Mouse (Mus musculus) G1E (cell line): ENCODE measurements around the gene D230025D16Rik.

Experiments used
- CTCF ChIP-seq: IDR thresholded peaks from 2 replicates; pipeline ENCODE4 v1.5.1; 2012; ENCODE audit warnings: low read depth, low read length, inconsistent platforms, mixed read lengths
- GATA1 ChIP-seq: IDR thresholded peaks from 2 replicates; pipeline ENCODE4 v1.6.1; 2012; ENCODE audit warnings: borderline replicate concordance, low read length, inconsistent platforms, mixed read lengths
- POLR2AphosphoS5 ChIP-seq: IDR thresholded peaks from 2 replicates; pipeline ENCODE4 v1.6.1; 2012; ENCODE audit warnings: low read depth, low read length, inconsistent platforms; ENCODE audit not compliant: insufficient replicate concordance
- TAL1 ChIP-seq: conservative IDR thresholded peaks from 2 replicates; pipeline ENCODE4 v1.6.1; 2012; ENCODE audit warnings: low read depth, low read length, inconsistent platforms, mixed read lengths

DNA sequence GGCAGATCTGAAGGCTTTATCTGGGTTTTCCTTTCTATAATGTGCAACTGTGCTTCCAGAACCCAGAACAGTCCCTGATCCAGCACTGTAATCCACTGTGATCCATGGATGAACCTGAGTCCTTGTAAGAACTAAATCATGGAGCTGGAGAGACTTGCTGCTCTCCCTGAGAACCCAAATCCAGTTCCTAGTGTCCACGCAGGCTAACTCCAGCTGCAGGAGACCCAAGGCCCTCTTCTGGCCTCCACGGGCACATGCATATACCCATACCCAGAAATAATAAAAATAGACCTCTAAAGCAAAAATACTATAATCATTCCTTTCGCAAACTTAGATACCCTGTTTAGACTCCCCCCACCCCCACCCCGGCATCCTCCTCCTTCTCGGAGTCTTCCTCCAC is 63.3 kb downstream of the D230025D16Rik start:
- no peak for TF ChIP-seq CTCF
- no peak for TF ChIP-seq GATA1
- no peak for TF ChIP-seq POLR2AphosphoS5
- TF ChIP-seq TAL1, result no peak
